15 mouse cellular contexts compared by ENCODE assay signal in genomic region chr5:24334749-24335148, GRCm38 (mm10). TPM values are rescaled to one million over a fixed set of nuclear protein-coding genes. Genes with fewer than 3 reads are reported as not detected.
DNase-seq lines count a peak whose midpoint lies in the region; ATAC-seq and TF ChIP-seq lines count a peak whose summit lies in the region.
"Had no signal": no experiment of that assay in that cellular context is flagged by ENCODE, and none has a peak within 500 bp of the region (broad histone marks: within the 10 kb centered on the region; RNA-seq: fewer than 3 reads in every experiment).

No protein-coding gene starts in this region.

- H3K9ac ChIP-seq in heart, embryonic 13.5 days: peak overlapping the region; percentile 71
- H3K9ac ChIP-seq in midbrain, embryonic 11.5 days (ENCODE audit: low read length): peak overlapping the region; percentile 27; the same call in 1 of the 2 replicates
- no peak overlapping the region for H3K9ac ChIP-seq in midbrain, postnatal 0 days (replicated peaks; ENCODE audit: low read length, poor library complexity, severe bottlenecking)
- H3K9ac ChIP-seq in stomach, embryonic 16.5 days (ENCODE audit: low read length): no peak overlapping the region; the same call in 1 of the 2 replicates
- H3K9ac ChIP-seq in forebrain, postnatal 0 days: no peak overlapping the region
- H3K9ac ChIP-seq: limb, embryonic 15.5 days had no signal

- ATAC-seq in heart, embryonic 13.5 days (ENCODE audit: extremely low read depth, insufficient number of reproducible peaks, low FRiP score, low TSS enrichment): no peak
- ATAC-seq in midbrain, embryonic 11.5 days (ENCODE audit: low FRiP score): no peak
- no peak for ATAC-seq in midbrain, postnatal 0 days (ENCODE audit: low FRiP score)
- peak; percentile 18; the same call in 1 of the 2 replicates for ATAC-seq in stomach, embryonic 16.5 days (ENCODE audit: insufficient read depth, low FRiP score)
- ATAC-seq in forebrain, postnatal 0 days: no peak
- ATAC-seq: CD4-positive, CD25-positive, alpha-beta regulatory T cell, adult 4 months had no signal

- H3K36me3 ChIP-seq in heart, embryonic 13.5 days: peaks cover 55% of the 10 kb centered on the region
- no peaks in the 10 kb centered on the region for H3K36me3 ChIP-seq in midbrain, embryonic 11.5 days (ENCODE audit: control insufficient read depth, insufficient read depth, low read length)
- peaks cover 45% of the 10 kb centered on the region for H3K36me3 ChIP-seq in midbrain, postnatal 0 days (ENCODE audit: insufficient read depth, low read length)
- peaks cover 9% of the 10 kb centered on the region for H3K36me3 ChIP-seq in limb, embryonic 10.5 days
- no peaks in the 10 kb centered on the region for H3K36me3 ChIP-seq in stomach, embryonic 16.5 days (ENCODE audit: control insufficient read depth, insufficient read depth, low read length)
- H3K36me3 ChIP-seq in forebrain, postnatal 0 days (ENCODE audit: insufficient read depth): peaks cover 14% of the 10 kb centered on the region
- H3K36me3 ChIP-seq: limb, embryonic 15.5 days had no signal

- H3K9me3 ChIP-seq in heart, embryonic 13.5 days: no peaks in the 10 kb centered on the region
- no peaks in the 10 kb centered on the region for H3K9me3 ChIP-seq in midbrain, embryonic 11.5 days (ENCODE audit: control insufficient read depth, low read length)
- H3K9me3 ChIP-seq in midbrain, postnatal 0 days (ENCODE audit: low read length): no peaks in the 10 kb centered on the region
- no peaks in the 10 kb centered on the region for H3K9me3 ChIP-seq in limb, embryonic 10.5 days (replicated peaks)
- H3K9me3 ChIP-seq in stomach, embryonic 16.5 days (replicated peaks; ENCODE audit: control insufficient read depth, low read length): no peaks in the 10 kb centered on the region
- H3K9me3 ChIP-seq in forebrain, postnatal 0 days (ENCODE audit: low read length): no peaks in the 10 kb centered on the region
- H3K9me3 ChIP-seq: limb, embryonic 15.5 days had no signal

- DNase-seq in heart, adult 18-20 months: no peak
- DNase-seq in midbrain, embryonic 11.5 days (ENCODE audit: low spot score, missing footprints): no peak
- DNase-seq in midbrain, postnatal 0 days (ENCODE audit: low spot score): no peak
- no peak for DNase-seq in limb, embryonic 10.5 days (ENCODE audit: low spot score)
- DNase-seq in forebrain, postnatal 0 days: no peak
- no peak for DNase-seq in right cerebral cortex, postnatal 36 days (ENCODE audit: low spot score in 2 of 2)
- DNase-seq: adrenal gland, adult 2 months; cerebellum, postnatal 10 days; retina, postnatal 1 day had no signal

- H3K27me3 ChIP-seq in heart, embryonic 13.5 days (replicated peaks): no peaks in the 10 kb centered on the region
- no peaks in the 10 kb centered on the region for H3K27me3 ChIP-seq in midbrain, embryonic 11.5 days (ENCODE audit: control insufficient read depth, insufficient read depth, low read length)
- H3K27me3 ChIP-seq in midbrain, postnatal 0 days (ENCODE audit: insufficient read depth, low read length): no peaks in the 10 kb centered on the region
- H3K27me3 ChIP-seq in limb, embryonic 10.5 days (ENCODE audit: low read depth, poor library complexity, severe bottlenecking): 0 out of 2 replicates have a peak, but pooled peaks cover 7% of the 10 kb centered on the region
- H3K27me3 ChIP-seq in stomach, embryonic 16.5 days (ENCODE audit: control insufficient read depth, insufficient read depth, low read length): no peaks in the 10 kb centered on the region
- H3K27me3 ChIP-seq in forebrain, postnatal 0 days (ENCODE audit: insufficient read depth, low read length): no peaks in the 10 kb centered on the region
- H3K27me3 ChIP-seq: limb, embryonic 15.5 days had no signal

- H3K4me2 ChIP-seq in heart, embryonic 13.5 days: no peak overlapping the region
- no peak overlapping the region for H3K4me2 ChIP-seq in midbrain, embryonic 11.5 days
- no peak overlapping the region for H3K4me2 ChIP-seq in midbrain, postnatal 0 days (ENCODE audit: low read depth, low read length, poor library complexity, severe bottlenecking)
- H3K4me2 ChIP-seq in stomach, embryonic 16.5 days (ENCODE audit: low read depth, low read length): no peak overlapping the region
- no peak overlapping the region for H3K4me2 ChIP-seq in forebrain, postnatal 0 days (ENCODE audit: low read depth)
- H3K4me2 ChIP-seq: limb, embryonic 15.5 days had no signal

- H3K4me3 ChIP-seq in heart, embryonic 13.5 days: no peak overlapping the region
- H3K4me3 ChIP-seq in midbrain, embryonic 11.5 days (ENCODE audit: low read depth, low read length): no peak overlapping the region
- no peak overlapping the region for H3K4me3 ChIP-seq in midbrain, postnatal 0 days (ENCODE audit: low read depth, low read length)
- no peak overlapping the region for H3K4me3 ChIP-seq in limb, embryonic 10.5 days
- H3K4me3 ChIP-seq in stomach, embryonic 16.5 days (replicated peaks; ENCODE audit: low read length): no peak overlapping the region
- H3K4me3 ChIP-seq in forebrain, postnatal 0 days (ENCODE audit: low read depth, low read length): no peak overlapping the region
- H3K4me3 ChIP-seq: left cerebral cortex, adult 2 months; limb, embryonic 15.5 days had no signal

- no peak for TF ChIP-seq CTCF in midbrain, postnatal 0 days (IDR thresholded peaks at IDR 0.05)
- TF ChIP-seq CTCF in forebrain, postnatal 0 days (IDR thresholded peaks at IDR 0.05; ENCODE audit: low read depth): no peak

- H3K4me1 ChIP-seq in heart, embryonic 13.5 days: peaks cover 88% of the 10 kb centered on the region
- peaks cover 15% of the 10 kb centered on the region for H3K4me1 ChIP-seq in midbrain, embryonic 11.5 days (ENCODE audit: control insufficient read depth, insufficient read depth, low read length)
- H3K4me1 ChIP-seq in midbrain, postnatal 0 days (ENCODE audit: insufficient read depth, low read length): peaks cover 4% of the 10 kb centered on the region; the same call in 1 of the 2 replicates
- H3K4me1 ChIP-seq in limb, embryonic 10.5 days: peaks cover 59% of the 10 kb centered on the region
- peaks cover 31% of the 10 kb centered on the region for H3K4me1 ChIP-seq in stomach, embryonic 16.5 days (ENCODE audit: control insufficient read depth, insufficient read depth, low read length)
- no peaks in the 10 kb centered on the region for H3K4me1 ChIP-seq in forebrain, postnatal 0 days (ENCODE audit: insufficient read depth)

- 9% methylated on average over 3 of the region's 3 CpGs for WGBS in heart, embryonic 13.5 days
- 26% methylated on average over 3 of the region's 3 CpGs for WGBS in midbrain, embryonic 11.5 days
- WGBS in midbrain, postnatal 0 days: 50% methylated on average over 3 of the region's 3 CpGs
- 16% methylated on average over 3 of the region's 3 CpGs for WGBS in limb, embryonic 10.5 days
- 9% methylated on average over 3 of the region's 3 CpGs for WGBS in stomach, embryonic 16.5 days
- 52% methylated on average over 3 of the region's 3 CpGs for WGBS in forebrain, postnatal 0 days

- peak overlapping the region; percentile 74 for H3K27ac ChIP-seq in heart, embryonic 13.5 days (replicated peaks)
- no peak overlapping the region for H3K27ac ChIP-seq in midbrain, embryonic 11.5 days (ENCODE audit: low read depth, low read length)
- no peak overlapping the region for H3K27ac ChIP-seq in midbrain, postnatal 0 days (ENCODE audit: low read depth, low read length)
- H3K27ac ChIP-seq in limb, embryonic 10.5 days: peak overlapping the region; percentile 51
- peak overlapping the region; percentile 16; the same call in 1 of the 2 replicates for H3K27ac ChIP-seq in stomach, embryonic 16.5 days (ENCODE audit: low read length)
- H3K27ac ChIP-seq in forebrain, postnatal 0 days (ENCODE audit: low read depth, low read length): no peak overlapping the region
- H3K27ac ChIP-seq: left cerebral cortex, adult 2 months; limb, embryonic 15.5 days had no signal

RNA-seq across cellular contexts. Expression of gene Kcnh2, which starts 16.7 kb away (rescaled TPM):
- 24.4 and 26.2 TPM in 2 replicates for polyA plus RNA-seq in heart, embryonic 13.5 days (2015; fragmentation: Nextera tagmentation; extraction: Ambion mirVana)
- total RNA-seq in heart, adult 18-20 months (2021): 10 to 100 TPM; 52.6 to 61.1 TPM
- polyA plus RNA-seq in midbrain, embryonic 11.5 days (2014; fragmentation: Nextera tagmentation; extraction: Ambion mirVana): 12.5 and 16.2 TPM in 2 replicates
- 46.9 and 60.2 TPM in 2 replicates for total RNA-seq in midbrain, postnatal 0 days (2014; rRNA removed)
- 10.1 and 11.1 TPM in 2 replicates for polyA plus RNA-seq in midbrain, postnatal 0 days (2015; fragmentation: Nextera tagmentation; extraction: Ambion mirVana)
- 15.0 and 19.3 TPM in 2 replicates for polyA plus RNA-seq in limb, embryonic 10.5 days (2016; fragmentation: Nextera tagmentation; extraction: Ambion mirVana)
- polyA plus RNA-seq in stomach, embryonic 16.5 days (2015; fragmentation: Nextera tagmentation; extraction: Ambion mirVana): 5.6 and 6.5 TPM in 2 replicates
- total RNA-seq in forebrain, postnatal 0 days (2014; rRNA removed): 13.5 and 21.2 TPM in 2 replicates
- polyA plus RNA-seq in forebrain, postnatal 0 days (2015; fragmentation: Nextera tagmentation; extraction: Ambion mirVana): 4.7 and 6.8 TPM in 2 replicates

RNA-seq across cellular contexts. Expression of gene Nos3, which starts 29.9 kb away (rescaled TPM):
- polyA plus RNA-seq in heart, embryonic 13.5 days (2015; fragmentation: Nextera tagmentation; extraction: Ambion mirVana): 34.0 and 35.0 TPM in 2 replicates
- total RNA-seq in heart, adult 18-20 months (2021): 10 to 100 TPM; 21.8 to 22.6 TPM
- polyA plus RNA-seq in midbrain, embryonic 11.5 days (2014; fragmentation: Nextera tagmentation; extraction: Ambion mirVana): 4.9 and 5.5 TPM in 2 replicates
- total RNA-seq in midbrain, postnatal 0 days (2014; rRNA removed): 11.0 and 14.2 TPM in 2 replicates
- polyA plus RNA-seq in midbrain, postnatal 0 days (2015; fragmentation: Nextera tagmentation; extraction: Ambion mirVana): 7.0 and 7.5 TPM in 2 replicates
- polyA plus RNA-seq in limb, embryonic 10.5 days (2016; fragmentation: Nextera tagmentation; extraction: Ambion mirVana): 8.4 and 8.9 TPM in 2 replicates
- 6.5 and 7.3 TPM in 2 replicates for polyA plus RNA-seq in stomach, embryonic 16.5 days (2015; fragmentation: Nextera tagmentation; extraction: Ambion mirVana)
- total RNA-seq in forebrain, postnatal 0 days (2014; rRNA removed): 6.1 and 8.3 TPM in 2 replicates
- 6.3 and 6.8 TPM in 2 replicates for polyA plus RNA-seq in forebrain, postnatal 0 days (2015; fragmentation: Nextera tagmentation; extraction: Ambion mirVana)
- total RNA-seq: hematopoietic stem cell, adult 5-6 weeks had no signal

RNA-seq across cellular contexts. Expression of gene Atg9b, which starts 57.2 kb away (rescaled TPM):
- polyA plus RNA-seq in heart, embryonic 13.5 days (2015; fragmentation: Nextera tagmentation; extraction: Ambion mirVana): 0.87 and 1.4 TPM in 2 replicates
- 1 to 10 TPM in 1 of 2 experiments, under 1 TPM in 1; 0.75 to 1.4 TPM for total RNA-seq in heart, adult 18-20 months (2021)
- 0.40 and 0.66 TPM in 2 replicates for polyA plus RNA-seq in midbrain, embryonic 11.5 days (2014; fragmentation: Nextera tagmentation; extraction: Ambion mirVana)
- 6.7 and 7.4 TPM in 2 replicates for total RNA-seq in midbrain, postnatal 0 days (2014; rRNA removed)
- 5.3 and 7.2 TPM in 2 replicates for polyA plus RNA-seq in midbrain, postnatal 0 days (2015; fragmentation: Nextera tagmentation; extraction: Ambion mirVana)
- 1.4 and 2.1 TPM in 2 replicates for polyA plus RNA-seq in limb, embryonic 10.5 days (2016; fragmentation: Nextera tagmentation; extraction: Ambion mirVana)
- 4.2 and 5.9 TPM in 2 replicates for polyA plus RNA-seq in stomach, embryonic 16.5 days (2015; fragmentation: Nextera tagmentation; extraction: Ambion mirVana)
- total RNA-seq in forebrain, postnatal 0 days (2014; rRNA removed): 8.0 and 9.5 TPM in 2 replicates
- 3.4 and 5.1 TPM in 2 replicates for polyA plus RNA-seq in forebrain, postnatal 0 days (2015; fragmentation: Nextera tagmentation; extraction: Ambion mirVana)

RNA-seq across cellular contexts. Expression of gene Abcb8, which starts 58.7 kb away (rescaled TPM):
- 62.0 and 63.4 TPM in 2 replicates for polyA plus RNA-seq in heart, embryonic 13.5 days (2015; fragmentation: Nextera tagmentation; extraction: Ambion mirVana)
- 10 to 100 TPM; 87.2 to 90.7 TPM for total RNA-seq in heart, adult 18-20 months (2021)
- polyA plus RNA-seq in midbrain, embryonic 11.5 days (2014; fragmentation: Nextera tagmentation; extraction: Ambion mirVana): 32.5 and 34.1 TPM in 2 replicates
- total RNA-seq in midbrain, postnatal 0 days (2014; rRNA removed): 65.8 and 71.7 TPM in 2 replicates
- polyA plus RNA-seq in midbrain, postnatal 0 days (2015; fragmentation: Nextera tagmentation; extraction: Ambion mirVana): 42.4 and 51.6 TPM in 2 replicates
- 56.6 and 56.7 TPM in 2 replicates for polyA plus RNA-seq in limb, embryonic 10.5 days (2016; fragmentation: Nextera tagmentation; extraction: Ambion mirVana)
- 48.4 and 61.7 TPM in 2 replicates for polyA plus RNA-seq in stomach, embryonic 16.5 days (2015; fragmentation: Nextera tagmentation; extraction: Ambion mirVana)
- 58.2 and 64.1 TPM in 2 replicates for total RNA-seq in forebrain, postnatal 0 days (2014; rRNA removed)
- 38.7 and 44.6 TPM in 2 replicates for polyA plus RNA-seq in forebrain, postnatal 0 days (2015; fragmentation: Nextera tagmentation; extraction: Ambion mirVana)

Comparison
In these comparisons a context has a peak if more than half of its experiments do, and no peak if none do; other contexts are left out.
1. H3K9ac ChIP-seq: peak in heart, embryonic 13.5 days (single experiment) and midbrain, embryonic 11.5 days (single experiment); none in midbrain, postnatal 0 days (single experiment), stomach, embryonic 16.5 days (single experiment) and forebrain, postnatal 0 days (single experiment).
2. H3K27ac ChIP-seq: peak in heart, embryonic 13.5 days (single experiment), limb, embryonic 10.5 days (single experiment) and stomach, embryonic 16.5 days (single experiment); none in midbrain, embryonic 11.5 days (single experiment), midbrain, postnatal 0 days (single experiment) and forebrain, postnatal 0 days (single experiment).